ENCODE assay signal across 23 mouse cellular contexts in genomic region chr4:106627809-106628208, GRCm38 (mm10). TPM values are rescaled to one million over a fixed set of nuclear protein-coding genes. Genes with fewer than 3 reads are reported as not detected.
DNase-seq lines count a peak whose midpoint lies in the region; ATAC-seq and TF ChIP-seq lines count a peak whose summit lies in the region.
"Had no signal": no experiment of that assay in that cellular context is flagged by ENCODE, and none has a peak within 500 bp of the region (broad histone marks: within the 10 kb centered on the region; RNA-seq: fewer than 3 reads in every experiment).

No protein-coding gene starts in this region.

- H3K27me3 ChIP-seq in intestine, embryonic 16.5 days (replicated peaks; ENCODE audit: control insufficient read depth, insufficient read depth, low read length) = peaks cover 4% of the 10 kb centered on the region; the same call in 1 of the 2 replicates
- no peaks in the 10 kb centered on the region for H3K27me3 ChIP-seq in intestine, postnatal 0 days (replicated peaks; ENCODE audit: control insufficient read depth, insufficient read depth, low read length)
- peaks cover 7% of the 10 kb centered on the region for H3K27me3 ChIP-seq in midbrain, embryonic 11.5 days (ENCODE audit: control insufficient read depth, insufficient read depth, low read length)
- H3K27me3 ChIP-seq in midbrain, embryonic 13.5 days = peaks cover 33% of the 10 kb centered on the region

- TF ChIP-seq CTCF in intestine, postnatal 0 days (IDR thresholded peaks at IDR 0.05; ENCODE audit: low read depth) = no peak

- ATAC-seq in intestine, embryonic 16.5 days = no peak
- ATAC-seq in intestine, postnatal 0 days = no peak
- ATAC-seq in midbrain, embryonic 11.5 days (ENCODE audit: low FRiP score) = no peak
- no peak for ATAC-seq in midbrain, embryonic 13.5 days
- ATAC-seq: CD4-positive, CD25-positive, alpha-beta regulatory T cell, adult 4 months; forebrain, embryonic 16.5 days; hindbrain, embryonic 16.5 days had no signal

- 82% methylated on average over 5 of the region's 5 CpGs for WGBS in intestine, embryonic 16.5 days
- 86% methylated on average over 5 of the region's 5 CpGs for WGBS in intestine, postnatal 0 days
- WGBS in midbrain, embryonic 11.5 days = 80% methylated on average over 5 of the region's 5 CpGs
- WGBS in midbrain, embryonic 13.5 days = 83% methylated on average over 5 of the region's 5 CpGs

- peaks cover 23% of the 10 kb centered on the region for H3K4me1 ChIP-seq in intestine, embryonic 16.5 days (ENCODE audit: control insufficient read depth, insufficient read depth, low read length)
- H3K4me1 ChIP-seq in intestine, postnatal 0 days (replicated peaks; ENCODE audit: control insufficient read depth, insufficient read depth, low read length) = peaks cover 9% of the 10 kb centered on the region
- 0 out of 2 replicates have a peak, but pooled peaks cover 2% of the 10 kb centered on the region for H3K4me1 ChIP-seq in midbrain, embryonic 11.5 days (ENCODE audit: control insufficient read depth, insufficient read depth, low read length)
- peaks cover 21% of the 10 kb centered on the region for H3K4me1 ChIP-seq in midbrain, embryonic 13.5 days (replicated peaks)

- no peak overlapping the region for H3K4me2 ChIP-seq in intestine, embryonic 16.5 days (ENCODE audit: low read depth, low read length)
- no peak overlapping the region for H3K4me2 ChIP-seq in intestine, postnatal 0 days (replicated peaks; ENCODE audit: low read depth)
- H3K4me2 ChIP-seq in midbrain, embryonic 11.5 days = no peak overlapping the region
- no peak overlapping the region for H3K4me2 ChIP-seq in midbrain, embryonic 13.5 days (replicated peaks)
- H3K4me2 ChIP-seq: embryonic facial prominence, embryonic 13.5 days; forebrain, embryonic 12.5 days; heart, embryonic 11.5 days; heart, embryonic 15.5 days had no signal

- DNase-seq in adrenal gland, adult (ENCODE audit: inconsistent age in 2 of 2, low spot score in 1 of 2) = peak; percentile 27 to 59
- no peak for DNase-seq in adrenal gland, postnatal 25 days
- peak; percentile 67 to 68 for DNase-seq in cerebellum, postnatal 10 days
- no peak for DNase-seq in cerebellum, adult 11 months
- DNase-seq in midbrain, embryonic 11.5 days (ENCODE audit: low spot score, missing footprints) = peak; percentile 70
- DNase-seq: B cell, adult 2 months; cerebellum, adult 18-20 months; cerebellum, adult 9-11 months; gastrocnemius, postnatal 14 days; heart, adult 2 months; heart, postnatal 14 days had no signal

- H3K27ac ChIP-seq in intestine, embryonic 16.5 days (ENCODE audit: low read length) = peak overlapping the region; percentile 92
- H3K27ac ChIP-seq in intestine, postnatal 0 days (ENCODE audit: low read depth, low read length) = no peak overlapping the region
- H3K27ac ChIP-seq in midbrain, embryonic 11.5 days (ENCODE audit: low read depth, low read length) = no peak overlapping the region
- H3K27ac ChIP-seq in midbrain, embryonic 13.5 days = no peak overlapping the region
- H3K27ac ChIP-seq: embryonic facial prominence, embryonic 13.5 days; forebrain, embryonic 12.5 days; heart, adult 2 months; heart, embryonic 15.5 days had no signal

- no peak overlapping the region for H3K9ac ChIP-seq in intestine, embryonic 16.5 days (ENCODE audit: low read depth, low read length)
- H3K9ac ChIP-seq in intestine, postnatal 0 days (ENCODE audit: low read depth, low read length) = no peak overlapping the region
- H3K9ac ChIP-seq in midbrain, embryonic 11.5 days (ENCODE audit: low read length) = no peak overlapping the region
- no peak overlapping the region for H3K9ac ChIP-seq in midbrain, embryonic 13.5 days (replicated peaks)
- H3K9ac ChIP-seq: embryonic facial prominence, embryonic 13.5 days; forebrain, embryonic 12.5 days; heart, embryonic 15.5 days had no signal

- no peak overlapping the region for H3K4me3 ChIP-seq in intestine, embryonic 16.5 days (ENCODE audit: low read length)
- no peak overlapping the region for H3K4me3 ChIP-seq in intestine, postnatal 0 days (ENCODE audit: low read depth, low read length)
- H3K4me3 ChIP-seq in midbrain, embryonic 11.5 days (ENCODE audit: low read depth, low read length) = no peak overlapping the region
- no peak overlapping the region for H3K4me3 ChIP-seq in midbrain, embryonic 13.5 days (replicated peaks)
- H3K4me3 ChIP-seq: embryonic facial prominence, embryonic 13.5 days; forebrain, embryonic 12.5 days; heart, adult 2 months; heart, embryonic 15.5 days had no signal

- H3K9me3 ChIP-seq in intestine, embryonic 16.5 days (ENCODE audit: control insufficient read depth, low read length) = no peaks in the 10 kb centered on the region
- H3K9me3 ChIP-seq in intestine, postnatal 0 days (ENCODE audit: control insufficient read depth) = no peaks in the 10 kb centered on the region
- H3K9me3 ChIP-seq in midbrain, embryonic 11.5 days (ENCODE audit: control insufficient read depth, low read length) = no peaks in the 10 kb centered on the region
- H3K9me3 ChIP-seq in midbrain, embryonic 13.5 days = no peaks in the 10 kb centered on the region
- H3K9me3 ChIP-seq: embryonic facial prominence, embryonic 13.5 days; forebrain, embryonic 12.5 days; G1E; heart, embryonic 15.5 days had no signal

- no peaks in the 10 kb centered on the region for H3K36me3 ChIP-seq in intestine, embryonic 16.5 days (ENCODE audit: control insufficient read depth, insufficient read depth, low read length)
- no peaks in the 10 kb centered on the region for H3K36me3 ChIP-seq in intestine, postnatal 0 days (ENCODE audit: control insufficient read depth, insufficient read depth)
- H3K36me3 ChIP-seq in midbrain, embryonic 11.5 days (ENCODE audit: control insufficient read depth, insufficient read depth, low read length) = no peaks in the 10 kb centered on the region
- no peaks in the 10 kb centered on the region for H3K36me3 ChIP-seq in midbrain, embryonic 13.5 days
- H3K36me3 ChIP-seq: embryonic facial prominence, embryonic 13.5 days; forebrain, embryonic 12.5 days; G1E; heart, embryonic 15.5 days had no signal

RNA-seq across cellular contexts. Expression of gene Ttc22, which starts 5.6 kb away (rescaled TPM):
- not detected in 2 replicates for total RNA-seq in adrenal gland, postnatal 25 days (2021)
- polyA plus RNA-seq in intestine, embryonic 16.5 days (2015; fragmentation: Nextera tagmentation; extraction: Ambion mirVana) = 15.1 and 20.1 TPM in 2 replicates
- polyA plus RNA-seq in intestine, postnatal 0 days (2015; fragmentation: Nextera tagmentation; extraction: Ambion mirVana) = 61.9 and 66.4 TPM in 2 replicates
- not detected in 2 replicates for polyA plus RNA-seq in midbrain, embryonic 11.5 days (2014; fragmentation: Nextera tagmentation; extraction: Ambion mirVana)
- polyA plus RNA-seq in midbrain, embryonic 13.5 days (2015; fragmentation: Nextera tagmentation; extraction: Ambion mirVana) = 1.9 and 2.2 TPM in 2 replicates
- total RNA-seq: G1E; heart, adult 2 months; hematopoietic stem cell, adult 5-6 weeks had no signal
- polyA plus RNA-seq: CD4-positive, CD25-positive, alpha-beta regulatory T cell, adult 4 months; G1E had no signal

RNA-seq across cellular contexts. Expression of gene Lexm, which starts 10.8 kb away (rescaled TPM):
- total RNA-seq in adrenal gland, postnatal 25 days (2021) = not detected in 2 replicates
- polyA plus RNA-seq in intestine, embryonic 16.5 days (2015; fragmentation: Nextera tagmentation; extraction: Ambion mirVana) = not detected in 2 replicates
- not detected in 2 replicates for polyA plus RNA-seq in intestine, postnatal 0 days (2015; fragmentation: Nextera tagmentation; extraction: Ambion mirVana)
- polyA plus RNA-seq in midbrain, embryonic 11.5 days (2014; fragmentation: Nextera tagmentation; extraction: Ambion mirVana) = 0.18 and 0.25 TPM in 2 replicates
- 0.13 TPM in 1 of 2 replicates, not detected in the other for polyA plus RNA-seq in midbrain, embryonic 13.5 days (2015; fragmentation: Nextera tagmentation; extraction: Ambion mirVana)
- total RNA-seq: G1E; gastrocnemius, postnatal 14 days; heart, adult 2 months; heart, postnatal 14 days; hematopoietic stem cell, adult 5-6 weeks had no signal
- polyA plus RNA-seq: embryonic facial prominence, embryonic 13.5 days; forebrain, embryonic 16.5 days; G1E; heart, adult 2 months; heart, embryonic 15.5 days; hindbrain, embryonic 16.5 days had no signal

RNA-seq across cellular contexts. Expression of gene Pars2, which starts 23.1 kb away (rescaled TPM):
- 5.6 and 7.5 TPM in 2 replicates for total RNA-seq in adrenal gland, postnatal 25 days (2021)
- polyA plus RNA-seq in intestine, embryonic 16.5 days (2015; fragmentation: Nextera tagmentation; extraction: Ambion mirVana) = 15.9 TPM in 2 replicates
- polyA plus RNA-seq in intestine, postnatal 0 days (2015; fragmentation: Nextera tagmentation; extraction: Ambion mirVana) = 6.7 TPM in 2 replicates
- polyA plus RNA-seq in midbrain, embryonic 11.5 days (2014; fragmentation: Nextera tagmentation; extraction: Ambion mirVana) = 11.4 and 12.4 TPM in 2 replicates
- 9.9 and 10.5 TPM in 2 replicates for polyA plus RNA-seq in midbrain, embryonic 13.5 days (2015; fragmentation: Nextera tagmentation; extraction: Ambion mirVana)

RNA-seq across cellular contexts. Expression of gene Ttc4, which starts 50.9 kb away (rescaled TPM):
- total RNA-seq in adrenal gland, postnatal 25 days (2021) = 32.6 and 35.1 TPM in 2 replicates
- polyA plus RNA-seq in intestine, embryonic 16.5 days (2015; fragmentation: Nextera tagmentation; extraction: Ambion mirVana) = 76.3 and 80.8 TPM in 2 replicates
- 29.7 and 35.0 TPM in 2 replicates for polyA plus RNA-seq in intestine, postnatal 0 days (2015; fragmentation: Nextera tagmentation; extraction: Ambion mirVana)
- 87.9 and 97.3 TPM in 2 replicates for polyA plus RNA-seq in midbrain, embryonic 11.5 days (2014; fragmentation: Nextera tagmentation; extraction: Ambion mirVana)
- polyA plus RNA-seq in midbrain, embryonic 13.5 days (2015; fragmentation: Nextera tagmentation; extraction: Ambion mirVana) = 118 and 119 TPM in 2 replicates

Comparison
In these comparisons a context has a peak if more than half of its experiments do, and no peak if none do; other contexts are left out.
1. DNase-seq: peak in adrenal gland, adult (2 of 2), cerebellum, postnatal 10 days (2 of 2) and midbrain, embryonic 11.5 days (single experiment); none in adrenal gland, postnatal 25 days (single experiment) and cerebellum, adult 11 months (single experiment).